Mouse (Mus musculus) left cerebral cortex, adult 11 months (tissue): ENCODE results near the gene H2-DMb2.

ENCODE experiments used
- DNase-seq: peaks from one replicate; pipeline ENCODE4 v3.0.0; 2022; ENCODE audit warnings: low spot score

Gene H2-DMb2

GRCm38 (mm10) chr17:34179913-34180859 lies 37.1 kb downstream of the H2-DMb2 start:
- DNase-seq, result no peak

- no peak for DNase-seq
Measured at GRCm38 (mm10) chr17:34183564-34184219, 40.6 kb downstream of the H2-DMb2 start.

GRCm38 (mm10) chr17:34185526-34185925 lies 42.4 kb downstream of the H2-DMb2 start:
- DNase-seq, result no peak

GRCm38 (mm10) chr17:34186885-34187260 lies 43.8 kb downstream of the H2-DMb2 start:
- no peak for DNase-seq

GRCm38 (mm10) chr17:34187261-34187916 lies 44.3 kb downstream of the H2-DMb2 start, which contains the start of the genes Tap1 and Psmb9:
Tap1 (plus strand) TSS chr17:34187553.
Psmb9 (minus strand) TSS chr17:34187764.
- DNase-seq, result peak; percentile 91

GRCm38 (mm10) chr17:34188010-34188409 lies 44.9 kb downstream of the H2-DMb2 start:
- DNase-seq, result no peak

GRCm38 (mm10) chr17:34188986-34189385 lies 45.9 kb downstream of the H2-DMb2 start:
- no peak for DNase-seq

GRCm38 (mm10) chr17:34192852-34193251 lies 49.7 kb downstream of the H2-DMb2 start:
- DNase-seq, result no peak

GRCm38 (mm10) chr17:34193468-34193867 lies 50.4 kb downstream of the H2-DMb2 start:
- no peak for DNase-seq

GRCm38 (mm10) chr17:34194723-34195122 lies 51.6 kb downstream of the H2-DMb2 start:
- DNase-seq, result no peak

GRCm38 (mm10) chr17:34196491-34196890 lies 53.4 kb downstream of the H2-DMb2 start:
- no peak for DNase-seq

- peak; percentile 84 for DNase-seq
Measured at GRCm38 (mm10) chr17:34196941-34197894, 54.1 kb downstream of the H2-DMb2 start, which contains the start of gene Psmb8. Psmb8 (plus strand) TSS chr17:34197721.

- no peak for DNase-seq
Measured at GRCm38 (mm10) chr17:34197904-34198520, 54.9 kb downstream of the H2-DMb2 start.

- no peak for DNase-seq
Measured at GRCm38 (mm10) chr17:34198521-34198912, 55.4 kb downstream of the H2-DMb2 start.

- no peak for DNase-seq
Measured at GRCm38 (mm10) chr17:34199050-34199619, 56.0 kb downstream of the H2-DMb2 start.

- no peak for DNase-seq
Measured at GRCm38 (mm10) chr17:34200047-34200446, 56.9 kb downstream of the H2-DMb2 start.

- DNase-seq, result no peak
Measured at GRCm38 (mm10) chr17:34200772-34201505, 57.8 kb downstream of the H2-DMb2 start.
